Mouse (Mus musculus) myocyte (in vitro differentiated cells): ENCODE data around the gene Tmem144. TPM values are rescaled to one million over a fixed set of nuclear protein-coding genes. Genes with fewer than 3 reads are reported as not detected.

Experiments used
- H3K27me3 ChIP-seq: one replicate; pipeline ENCODE4 v1.6.1; 2011; ENCODE audit not compliant: control insufficient read depth, insufficient read depth, insufficient read length
- H3K36me3 ChIP-seq: one replicate; pipeline ENCODE4 v1.6.1; 2011; ENCODE audit not compliant: control insufficient read depth, insufficient read depth
- H3K4me2 ChIP-seq: one replicate; pipeline ENCODE4 v1.6.1; 2011; ENCODE audit warnings: low read depth, control low read depth
- H3K4me3 ChIP-seq: one replicate; pipeline ENCODE4 v1.5.1; 2011; ENCODE audit warnings: mild to moderate bottlenecking, control low read depth, moderate library complexity
- H3K79me2 ChIP-seq: one replicate; pipeline ENCODE4 v1.6.1; 2011; ENCODE audit not compliant: control insufficient read depth, insufficient read depth
- H3ac ChIP-seq: one replicate; pipeline ENCODE4 v1.6.1; 2011; ENCODE audit not compliant: control insufficient read depth, insufficient read length
- CEBPB ChIP-seq: IDR thresholded peaks from 2 replicates; pipeline ENCODE4 v1.6.1; 2011; ENCODE audit warnings: mild to moderate bottlenecking, moderate library complexity; ENCODE audit not compliant: poor library complexity, insufficient read depth, severe bottlenecking
- E2F4 ChIP-seq: IDR thresholded peaks from one replicate; pipeline ENCODE4 v1.6.1; 2011; ENCODE audit warnings: mild to moderate bottlenecking, control low read depth, moderate library complexity; ENCODE audit not compliant: insufficient read depth
- MAX ChIP-seq: IDR thresholded peaks from one replicate; pipeline ENCODE4 v1.6.1; 2011; ENCODE audit warnings: low read depth, mild to moderate bottlenecking, control low read depth
- MYOD1 ChIP-seq, 3 experiments: IDR thresholded peaks; one replicate each; pipeline ENCODE4 v1.6.1; 2011; ENCODE audit warnings: control low read depth in 2 of 3, low read depth in 2 of 3, mild to moderate bottlenecking in 2 of 3, moderate library complexity in 1 of 3; ENCODE audit not compliant: insufficient read length in 2 of 3, control insufficient read depth in 1 of 3
- MYOG ChIP-seq, 3 experiments: IDR thresholded peaks; one replicate each; pipeline ENCODE4 v1.6.1; 2011; ENCODE audit warnings: control low read depth in 2 of 3, low read depth in 2 of 3, mild to moderate bottlenecking in 2 of 3; ENCODE audit not compliant: insufficient read length in 2 of 3, control insufficient read depth in 1 of 3, insufficient read depth in 1 of 3
- POLR2A ChIP-seq: IDR thresholded peaks from one replicate; pipeline ENCODE4 v1.6.1; 2011; ENCODE audit warnings: low read depth, mild to moderate bottlenecking, control low read depth, moderate library complexity; ENCODE audit not compliant: insufficient read length
- POLR2AphosphoS2 ChIP-seq: IDR thresholded peaks from one replicate; pipeline ENCODE4 v1.6.1; 2011; ENCODE audit warnings: low read depth, control low read depth; ENCODE audit not compliant: insufficient read length
- REST ChIP-seq: IDR thresholded peaks from one replicate; pipeline ENCODE4 v1.6.1; 2011; ENCODE audit warnings: mild to moderate bottlenecking, control low read depth, moderate library complexity; ENCODE audit not compliant: insufficient read depth, insufficient read length
- SRF ChIP-seq: IDR thresholded peaks from one replicate; pipeline ENCODE4 v1.6.1; 2011; ENCODE audit warnings: low read depth; ENCODE audit not compliant: control insufficient read depth, insufficient read length
- TCF12 ChIP-seq: IDR thresholded peaks from one replicate; pipeline ENCODE4 v1.6.1; 2011; ENCODE audit warnings: mild to moderate bottlenecking, control low read depth; ENCODE audit not compliant: poor library complexity, insufficient read depth, severe bottlenecking
- TCF3 ChIP-seq: IDR thresholded peaks from one replicate; pipeline ENCODE4 v1.6.1; 2011; ENCODE audit warnings: low read depth, control low read depth; ENCODE audit not compliant: insufficient read length
- USF1 ChIP-seq: IDR thresholded peaks from one replicate; pipeline ENCODE4 v1.6.1; 2011; ENCODE audit warnings: low read depth, mild to moderate bottlenecking, control low read depth, moderate library complexity
- polyA plus RNA-seq: library from polyadenylated mRNA; unstranded; fragments of >200 nt; fragmentation: generic; extraction: Trizol; gene quantifications from one replicate; pipeline ENCODE4 v1.2.1, GENCODE M21; 2012; ENCODE audit warnings: missing spikeins

Gene Tmem144
- polyA plus RNA-seq = 0.92 TPM

GRCm38 (mm10) chr3:79852654-79853166 is at the start of gene Tmem144:
Tmem144 (minus strand) TSS chr3:79852773.
- TF ChIP-seq E2F4 (no peak), MAX (no peak), MYOD1 (IDR thresholded peaks at IDR 0.05; ENCODE audit: control insufficient read depth in 1 of 3, insufficient read length in 2 of 3, low read depth in 2 of 3) (no peak), REST (no peak), TCF12 (no peak), TCF3 (no peak), USF1 (no peak), POLR2AphosphoS2 (no peak), CEBPB (no peak), SRF (no peak), POLR2A (no peak)
- no peak within 1 kb of the TSS for H3K4me2 ChIP-seq
- no peaks in the 10 kb centered on the region for H3K27me3 ChIP-seq
- no peak within 1 kb of the TSS for H3ac ChIP-seq
- H3K4me3 ChIP-seq = no peak within 1 kb of the TSS
- H3K36me3 ChIP-seq = no peaks in the 10 kb centered on the region
- H3K79me2 ChIP-seq = no peaks in the 10 kb centered on the region

- H3K79me2 ChIP-seq = no peaks in the 10 kb centered on the region
- H3K27me3 ChIP-seq = no peaks in the 10 kb centered on the region
- H3K4me2 ChIP-seq = no peak overlapping the region
- TF ChIP-seq CEBPB (no peak), TCF3 (no peak), MYOD1 (IDR thresholded peaks at IDR 0.05; ENCODE audit: control insufficient read depth in 1 of 3, insufficient read length in 2 of 3, low read depth in 2 of 3) (no peak), REST (no peak), TCF12 (no peak), MAX (no peak), POLR2AphosphoS2 (no peak), USF1 (no peak)
- no peak overlapping the region for H3K4me3 ChIP-seq
- H3ac ChIP-seq = no peak overlapping the region
- no peaks in the 10 kb centered on the region for H3K36me3 ChIP-seq
Observed at GRCm38 (mm10) chr3:79901734-79902133, 49.2 kb upstream of the Tmem144 start.

- Histone ChIP-seq H3K27me3 (no peaks in the 10 kb centered on the region), H3K4me3 (no peak overlapping the region), H3K36me3 (no peaks in the 10 kb centered on the region), H3K4me2 (no peak overlapping the region), H3K79me2 (no peaks in the 10 kb centered on the region), H3ac (no peak overlapping the region)
- TF ChIP-seq MAX = no peak
- TF ChIP-seq POLR2AphosphoS2 = no peak
- TF ChIP-seq E2F4 = no peak
- TF ChIP-seq MYOG (IDR thresholded peaks at IDR 0.05; ENCODE audit: control insufficient read depth in 1 of 3, insufficient read depth in 1 of 3, insufficient read length in 2 of 3, low read depth in 2 of 3) = no peak
- no peak for TF ChIP-seq REST
- TF ChIP-seq TCF3 = no peak
Observed at GRCm38 (mm10) chr3:79901321-79901720, 48.7 kb upstream of the Tmem144 start.

- TF ChIP-seq USF1 = no peak
- TF ChIP-seq POLR2AphosphoS2 = no peak
- no peak for TF ChIP-seq MYOD1 (IDR thresholded peaks at IDR 0.05; ENCODE audit: control insufficient read depth in 1 of 3, insufficient read length in 2 of 3, low read depth in 2 of 3)
- no peak for TF ChIP-seq REST
- no peak for TF ChIP-seq CEBPB
- TF ChIP-seq MYOG (IDR thresholded peaks at IDR 0.05; ENCODE audit: control insufficient read depth in 1 of 3, insufficient read depth in 1 of 3, insufficient read length in 2 of 3, low read depth in 2 of 3) = no peak
- TF ChIP-seq MAX = no peak
- TF ChIP-seq TCF12 = no peak
- no peak for TF ChIP-seq POLR2A
- TF ChIP-seq SRF = no peak
- TF ChIP-seq E2F4 = no peak
- TF ChIP-seq TCF3 = no peak
- Histone ChIP-seq H3K79me2 (no peaks in the 10 kb centered on the region), H3K27me3 (no peaks in the 10 kb centered on the region), H3K4me2 (no peak overlapping the region), H3K36me3 (no peaks in the 10 kb centered on the region), H3K4me3 (no peak overlapping the region), H3ac (no peak overlapping the region)
Observed at GRCm38 (mm10) chr3:79900502-79900901, 47.9 kb upstream of the Tmem144 start.

GRCm38 (mm10) chr3:79899906-79900305 is 47.3 kb upstream of the Tmem144 start:
- Histone ChIP-seq H3K27me3 (no peaks in the 10 kb centered on the region), H3ac (no peak overlapping the region), H3K79me2 (no peaks in the 10 kb centered on the region), H3K36me3 (no peaks in the 10 kb centered on the region), H3K4me3 (no peak overlapping the region), H3K4me2 (no peak overlapping the region)
- TF ChIP-seq MYOD1 (IDR thresholded peaks at IDR 0.05; ENCODE audit: control insufficient read depth in 1 of 3, insufficient read length in 2 of 3, low read depth in 2 of 3) (no peak), POLR2AphosphoS2 (no peak), MYOG (IDR thresholded peaks at IDR 0.05; ENCODE audit: control insufficient read depth in 1 of 3, insufficient read depth in 1 of 3, insufficient read length in 2 of 3, low read depth in 2 of 3) (no peak), CEBPB (no peak), REST (no peak), POLR2A (no peak), TCF12 (no peak), TCF3 (no peak), USF1 (no peak)
